Mouse (Mus musculus): ENCODE data around the gene Hlf.

DNA sequence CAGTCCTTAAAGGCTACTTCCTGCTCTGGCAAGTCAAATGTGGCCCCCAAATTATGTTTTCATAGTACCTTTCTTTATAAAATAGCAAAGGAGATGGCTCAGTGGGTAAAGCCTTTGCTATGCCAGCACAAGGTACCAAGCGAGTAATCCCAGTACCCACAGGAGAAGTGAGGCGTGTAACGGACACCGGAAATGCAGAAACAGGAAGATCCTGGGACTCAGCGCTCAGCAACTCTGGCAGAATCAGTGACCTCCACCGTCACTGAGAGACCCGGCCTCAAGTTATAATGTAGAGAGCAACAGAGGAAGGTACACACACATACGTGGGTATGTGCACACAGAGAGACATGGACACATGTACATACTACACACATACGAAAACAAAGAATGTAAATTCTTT, 14.3 kb downstream of the Hlf start:
- TF ChIP-seq CTCF (IDR thresholded peaks at IDR 0.05) (no peak), EP300 (IDR thresholded peaks at IDR 0.05) (no peak)

Data from lung, postnatal 0 days (tissue).